Mouse (Mus musculus) ES-Bruce4 (cell line): ENCODE results near the gene Wdr43.

Experiments used
- CTCF ChIP-seq: IDR thresholded peaks from one replicate; pipeline ENCODE4 v1.8.1; 2011; ENCODE audit warnings: low read depth, low read length
- EP300 ChIP-seq: IDR thresholded peaks from 2 replicates; pipeline ENCODE4 v1.6.1; 2011; ENCODE audit warnings: low read depth, low read length; ENCODE audit not compliant: insufficient read depth
- POLR2A ChIP-seq: IDR thresholded peaks from one replicate; pipeline ENCODE4 v1.8.1; 2011; ENCODE audit warnings: low read length; ENCODE audit not compliant: insufficient read depth

DNA sequence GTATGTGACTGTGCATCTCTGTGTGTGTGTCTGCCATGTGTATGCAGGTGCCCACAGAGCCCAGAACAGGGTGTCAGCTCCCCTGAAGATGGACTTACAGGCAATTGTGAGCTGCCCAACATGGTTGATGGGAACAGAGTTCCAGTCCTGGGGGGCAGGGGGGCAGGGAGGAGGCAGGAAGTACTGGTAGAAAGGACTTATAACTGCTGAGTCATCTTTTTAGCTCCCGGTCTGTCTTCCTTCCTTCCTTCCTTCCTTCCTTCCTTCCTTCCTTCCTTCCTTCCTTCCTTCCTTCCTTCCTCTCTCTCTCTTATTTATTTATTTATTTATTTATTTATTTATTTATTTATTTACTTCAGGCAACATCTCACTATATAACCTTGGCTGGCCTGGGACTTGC is 48.5 kb downstream of the Wdr43 start:
- TF ChIP-seq CTCF (no peak), POLR2A (no peak), EP300 (no peak)
